Mouse (Mus musculus) ovary, adult 18-20 months (tissue): ENCODE data around the gene Sesn1.
"Not testable (repeated sequence)": the region's sequence is repeated elsewhere in the genome, so short reads cannot be mapped to it uniquely, and the experiment has no call there.

Experiments
- DNase-seq: peaks from one replicate; pipeline ENCODE4 v3.0.0; 2022; ENCODE audit warnings: low spot score, mixed read lengths

Sesn1 gene

GRCm38 (mm10) chr10:41822573-41823281 lies 13.0 kb downstream of the Sesn1 start:
- DNase-seq = no peak

GRCm38 (mm10) chr10:41823282-41823675 lies 13.5 kb downstream of the Sesn1 start:
- not testable (repeated sequence) for DNase-seq

GRCm38 (mm10) chr10:41823916-41824315 lies 14.2 kb downstream of the Sesn1 start:
- DNase-seq = no peak

GRCm38 (mm10) chr10:41825041-41825440 lies 15.3 kb downstream of the Sesn1 start:
- DNase-seq = no peak

GRCm38 (mm10) chr10:41825996-41826395 lies 16.3 kb downstream of the Sesn1 start:
- DNase-seq = no peak

- no peak for DNase-seq
Measured at GRCm38 (mm10) chr10:41826526-41827116, 16.9 kb downstream of the Sesn1 start.

- DNase-seq = no peak
Measured at GRCm38 (mm10) chr10:41827784-41828183, 18.0 kb downstream of the Sesn1 start.

- no peak for DNase-seq
Measured at GRCm38 (mm10) chr10:41829191-41829590, 19.5 kb downstream of the Sesn1 start.

GRCm38 (mm10) chr10:41829980-41830379 lies 20.2 kb downstream of the Sesn1 start:
- DNase-seq = no peak

- DNase-seq = no peak
Measured at GRCm38 (mm10) chr10:41830445-41830844, 20.7 kb downstream of the Sesn1 start.

- DNase-seq = peak; percentile 22
Measured at GRCm38 (mm10) chr10:41830851-41831522, 21.3 kb downstream of the Sesn1 start.

GRCm38 (mm10) chr10:41832191-41832590 lies 22.5 kb downstream of the Sesn1 start:
- no peak for DNase-seq

GRCm38 (mm10) chr10:41834131-41834530 lies 24.4 kb downstream of the Sesn1 start:
- DNase-seq = no peak

GRCm38 (mm10) chr10:41838911-41839310 lies 29.2 kb downstream of the Sesn1 start:
- no peak for DNase-seq

GRCm38 (mm10) chr10:41847737-41848136 lies 38.0 kb downstream of the Sesn1 start:
- DNase-seq = no peak

- no peak for DNase-seq
Measured at GRCm38 (mm10) chr10:41848721-41849120, 39.0 kb downstream of the Sesn1 start.

- no peak for DNase-seq
Measured at GRCm38 (mm10) chr10:41859820-41860219, 50.1 kb downstream of the Sesn1 start.

- DNase-seq = no peak
Measured at GRCm38 (mm10) chr10:41860275-41860688, 50.5 kb downstream of the Sesn1 start.

GRCm38 (mm10) chr10:41863053-41863452 lies 53.3 kb downstream of the Sesn1 start:
- DNase-seq = no peak

GRCm38 (mm10) chr10:41866069-41866837 lies 56.5 kb downstream of the Sesn1 start:
- DNase-seq = no peak

- DNase-seq = no peak
Measured at GRCm38 (mm10) chr10:41866838-41867154, 57.1 kb downstream of the Sesn1 start.

GRCm38 (mm10) chr10:41867956-41868355 lies 58.2 kb downstream of the Sesn1 start:
- DNase-seq = no peak

- no peak for DNase-seq
Measured at GRCm38 (mm10) chr10:41870101-41870500, 60.4 kb downstream of the Sesn1 start.
